Mouse (Mus musculus) thymus, postnatal 25 days (tissue): ENCODE results near the gene Cdcp2.
"Not testable (repeated sequence)": the region's sequence is repeated elsewhere in the genome, so short reads cannot be mapped to it uniquely, and the experiment has no call there.

Experiments
- DNase-seq: peaks from one replicate; pipeline ENCODE4 v3.0.0; 2022

Gene Cdcp2

DNA sequence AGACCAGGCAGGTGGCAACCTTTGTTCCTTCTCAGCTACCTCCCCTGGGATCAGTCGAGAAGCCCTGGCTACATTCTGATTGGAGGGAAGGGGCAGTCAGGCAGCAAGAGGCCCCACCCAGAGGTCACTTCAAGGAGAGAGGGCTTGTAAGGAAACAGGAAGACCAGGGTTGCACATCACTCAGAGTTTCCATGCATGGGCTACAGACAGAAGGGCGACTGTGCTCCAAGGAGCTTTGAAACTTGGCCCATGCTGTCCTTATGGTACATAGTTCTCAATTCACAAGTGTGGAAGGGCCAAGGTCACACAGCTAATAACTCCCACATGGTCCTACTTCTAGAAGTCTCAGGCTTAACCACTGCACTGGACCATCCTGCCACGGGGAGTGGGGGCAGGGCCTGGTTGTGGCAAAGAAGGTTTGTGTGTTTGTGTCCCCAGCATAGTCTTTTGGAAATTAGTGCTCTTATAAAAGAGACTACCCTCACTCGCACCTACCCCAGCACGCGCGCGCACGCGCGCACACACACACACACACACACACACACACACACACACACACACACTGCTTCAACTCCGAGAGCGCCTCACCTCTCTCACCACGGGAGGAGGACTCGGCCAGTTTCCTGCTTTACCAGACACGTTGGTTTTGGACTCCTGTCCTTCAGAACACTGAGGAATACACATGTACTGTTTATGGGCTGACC is 2.1 kb upstream of the Cdcp2 start:
- no peak for DNase-seq

DNA sequence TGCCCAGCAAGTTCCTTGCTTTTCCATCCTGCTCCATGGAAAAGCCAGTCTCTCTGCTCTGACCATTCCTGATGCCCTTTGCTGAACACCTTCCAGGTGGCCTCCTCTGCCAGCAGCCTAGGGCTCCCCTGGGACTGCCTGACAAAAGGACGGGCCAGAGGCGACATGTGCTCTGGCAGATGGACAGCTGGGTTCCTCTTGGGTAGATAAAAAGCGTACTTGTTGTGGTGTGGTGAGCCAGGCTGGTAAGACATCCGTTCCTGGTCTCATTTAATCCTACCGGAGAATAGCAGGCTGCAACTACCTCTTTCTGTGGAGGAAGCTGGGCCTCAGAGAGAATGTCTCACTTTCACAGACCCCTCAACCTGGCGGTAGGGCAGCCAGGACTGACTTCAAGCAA is 648 bp upstream of the Cdcp2 start:
- no peak for DNase-seq

DNA sequence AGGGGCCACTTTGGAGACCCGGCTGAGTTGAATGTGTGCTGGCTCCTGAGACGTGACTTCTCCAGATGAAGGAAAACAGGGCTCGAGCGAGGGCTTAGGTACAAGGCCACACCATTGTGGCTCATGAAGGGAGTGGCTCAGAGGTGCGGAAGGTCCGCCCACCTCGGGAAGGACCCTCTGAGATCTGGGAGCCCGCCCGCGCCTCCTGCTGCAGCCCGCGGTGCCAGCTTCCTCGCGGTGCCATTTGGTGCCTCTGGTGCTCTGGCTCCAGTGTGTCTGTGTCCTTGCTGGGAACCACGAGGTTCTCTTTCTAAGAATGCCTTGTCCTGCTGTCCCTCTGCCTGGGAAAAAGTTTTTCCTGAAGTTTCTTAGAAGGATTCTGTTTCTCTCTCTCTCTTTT is 1.2 kb downstream of the Cdcp2 start:
- DNase-seq: no peak

DNA sequence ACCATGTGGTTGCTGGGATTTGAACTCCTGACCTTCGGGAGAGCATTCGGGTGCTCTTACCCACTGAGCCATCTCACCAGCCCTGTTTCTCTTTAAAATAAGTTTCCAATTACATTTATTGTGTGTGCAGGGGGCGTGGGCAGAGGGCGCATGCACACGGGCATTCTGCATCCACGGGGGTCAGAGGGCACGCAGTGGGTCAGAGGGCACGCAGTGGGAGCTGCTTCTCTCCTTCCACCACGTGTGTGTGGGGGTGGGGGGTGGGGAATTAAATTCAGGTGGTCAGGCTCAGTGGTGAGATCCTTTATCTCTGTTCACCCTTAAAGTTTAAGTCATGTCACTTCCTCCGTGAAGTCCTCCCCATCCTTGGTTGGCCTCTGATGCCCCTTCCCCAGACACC is 1.7 kb downstream of the Cdcp2 start:
- DNase-seq: no peak

DNA sequence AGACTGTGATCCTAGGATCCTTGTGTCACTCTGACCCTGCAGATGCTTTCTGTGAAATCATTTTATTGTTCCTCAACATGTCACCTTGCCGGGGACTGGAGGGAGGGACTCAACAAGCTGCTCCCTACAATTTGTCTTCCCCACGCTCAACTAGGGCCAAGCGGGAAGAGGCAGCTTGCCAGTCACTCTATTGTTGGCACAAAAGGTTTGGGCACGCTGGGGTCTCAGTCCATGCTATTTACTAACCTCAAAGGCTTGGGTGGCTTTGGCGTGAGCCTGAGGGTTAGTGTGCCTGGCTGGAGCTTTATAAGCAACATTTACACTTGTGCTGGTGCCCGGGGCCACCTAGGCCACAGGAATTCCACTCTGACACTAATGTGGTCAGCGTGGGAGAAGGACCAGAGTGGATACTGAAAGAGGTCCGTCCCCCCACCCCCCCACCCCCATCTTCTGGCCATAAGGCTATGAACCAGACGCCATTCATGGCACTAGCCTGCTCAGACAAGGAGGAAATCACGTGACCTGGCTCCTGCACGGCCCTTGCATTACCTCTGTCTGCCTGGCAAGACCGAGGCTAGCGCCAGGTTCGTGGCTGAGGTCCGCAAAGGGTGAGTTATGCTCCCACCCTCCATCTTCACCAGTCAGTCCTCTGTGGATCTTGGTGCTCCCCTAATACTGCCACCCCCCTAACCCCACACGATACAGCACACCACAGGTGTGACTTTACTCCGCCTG is 2.3 kb downstream of the Cdcp2 start:
- DNase-seq: no peak

DNA sequence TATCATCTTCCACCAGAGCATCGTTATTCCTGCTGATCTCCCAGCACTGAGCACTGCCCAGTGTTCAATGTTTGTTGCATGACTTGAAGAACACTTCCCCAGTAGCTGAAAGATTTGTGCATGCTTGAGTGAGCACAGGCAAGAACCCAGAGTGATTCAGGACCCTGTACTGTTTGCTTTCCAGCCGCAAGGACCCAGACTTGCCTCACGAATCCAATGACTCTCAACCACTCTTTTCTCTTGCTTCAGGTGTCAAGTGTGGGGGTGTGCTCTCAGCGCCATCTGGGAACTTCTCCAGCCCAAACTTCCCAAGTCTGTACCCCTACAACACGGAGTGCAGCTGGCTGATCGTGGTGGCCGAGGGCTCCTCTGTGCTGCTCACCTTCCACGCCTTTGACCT is 5.5 kb downstream of the Cdcp2 start:
- DNase-seq: no peak

DNA sequence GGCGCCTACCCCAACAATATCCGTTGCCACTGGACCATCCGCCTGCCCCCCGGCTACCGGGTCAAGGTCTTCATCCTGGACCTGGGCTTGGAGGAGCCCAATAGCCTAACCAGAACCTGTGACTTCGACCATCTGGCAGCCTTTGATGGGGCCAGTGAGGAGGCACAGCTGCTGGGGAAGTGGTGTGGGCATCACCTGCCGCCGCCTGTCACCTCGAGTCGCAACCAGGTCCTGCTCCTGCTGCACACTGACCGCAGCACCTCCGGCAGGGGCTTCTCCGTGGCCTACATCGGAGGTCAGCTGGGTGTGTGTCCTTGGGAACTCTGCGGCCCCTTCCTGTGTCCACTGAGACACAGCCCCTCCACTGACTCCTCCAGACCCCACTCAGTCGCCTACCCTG is 10.1 kb downstream of the Cdcp2 start:
- DNase-seq: no peak

DNA sequence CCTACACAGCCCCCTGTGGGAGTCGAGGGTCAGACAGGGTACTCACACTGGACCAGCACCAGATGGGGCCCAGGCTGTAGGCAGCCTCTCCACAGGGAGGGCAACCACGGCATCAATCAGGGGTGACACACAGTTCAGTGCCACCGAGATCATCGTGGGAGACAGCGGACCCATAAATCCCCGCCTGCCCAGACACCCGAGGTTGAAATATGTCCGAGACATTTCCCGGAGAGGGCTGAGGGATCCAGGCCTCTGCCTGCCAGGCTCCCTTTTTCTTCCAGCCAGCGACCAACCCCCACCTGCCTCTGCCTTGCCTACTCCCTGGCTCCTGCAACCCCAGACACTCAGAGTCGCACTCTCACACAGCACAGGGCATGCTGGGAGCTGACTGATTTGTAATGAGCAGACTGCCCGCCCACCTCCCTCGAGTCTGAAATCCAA is 11.6 kb downstream of the Cdcp2 start:
- no peak for DNase-seq

DNA sequence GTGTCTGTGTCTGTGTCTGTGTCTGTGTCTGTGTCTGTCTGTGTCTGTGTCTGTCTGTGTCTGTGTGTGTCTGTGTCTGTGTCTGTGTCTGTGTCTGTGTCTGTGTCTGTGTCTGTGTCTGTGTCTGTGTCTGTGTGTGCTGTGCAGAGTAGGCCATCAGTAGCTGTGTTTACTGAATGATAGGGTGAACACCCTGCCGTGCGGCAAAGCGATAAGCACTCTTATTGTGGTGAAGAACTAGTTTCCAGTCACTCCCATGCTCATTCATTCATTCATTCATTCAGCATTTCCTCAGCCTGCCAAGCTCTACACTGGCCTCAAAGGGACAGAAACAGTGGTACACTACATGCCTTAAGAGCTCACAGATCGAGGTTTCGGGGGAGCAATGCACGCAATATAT is 12.5 kb downstream of the Cdcp2 start:
- DNase-seq: not testable (repeated sequence)

DNA sequence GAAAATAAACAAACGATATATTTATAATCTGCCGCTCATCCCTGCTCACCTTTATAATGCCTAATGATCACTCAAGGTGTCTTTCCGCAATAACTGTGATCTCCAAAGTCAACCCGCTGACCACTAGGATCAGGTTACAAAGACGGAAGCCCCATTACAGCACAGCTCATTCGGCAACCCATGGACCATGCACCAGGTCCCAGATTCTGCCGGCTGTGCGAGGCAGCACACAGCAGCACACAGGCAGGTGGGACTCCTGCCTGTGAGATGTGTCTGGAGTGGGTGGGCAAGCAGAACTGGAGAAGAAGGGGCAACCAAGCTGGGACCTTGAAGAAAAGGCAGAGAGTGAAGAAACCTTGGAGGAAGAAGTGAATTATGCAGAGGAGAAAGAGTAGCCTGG is 17.6 kb downstream of the Cdcp2 start:
- DNase-seq: no peak

DNA sequence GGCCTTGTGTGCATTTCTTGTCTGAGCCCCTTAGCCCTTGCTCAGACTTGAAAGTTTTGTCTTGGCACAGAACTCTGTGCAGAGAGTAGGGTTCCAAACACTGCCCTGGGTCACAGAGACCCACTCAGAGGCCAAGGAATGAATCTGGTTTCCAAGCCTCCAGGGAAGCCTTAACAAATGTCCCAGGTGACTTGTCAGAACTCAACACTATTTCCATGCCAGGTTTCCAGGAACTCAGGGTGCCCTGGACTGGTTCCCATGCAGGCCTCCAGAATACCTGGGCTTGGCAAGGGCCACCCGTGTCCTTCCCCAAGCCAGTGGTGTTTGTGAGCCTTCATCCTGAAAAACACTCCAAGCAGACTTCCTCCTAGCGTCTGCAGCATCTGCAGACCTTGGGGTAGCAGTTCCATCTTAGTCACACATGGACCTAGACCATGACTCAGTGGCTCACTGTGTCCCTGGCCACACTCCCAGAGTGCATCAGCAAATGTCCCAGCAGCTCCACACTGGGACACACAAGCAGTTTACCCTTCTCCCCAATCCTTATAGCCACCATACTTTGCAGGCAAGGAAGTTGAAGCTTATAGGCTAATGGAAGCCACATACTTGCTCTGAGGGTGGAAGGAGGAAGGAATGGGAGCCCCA is 21.2 kb downstream of the Cdcp2 start:
- DNase-seq: no peak

DNA sequence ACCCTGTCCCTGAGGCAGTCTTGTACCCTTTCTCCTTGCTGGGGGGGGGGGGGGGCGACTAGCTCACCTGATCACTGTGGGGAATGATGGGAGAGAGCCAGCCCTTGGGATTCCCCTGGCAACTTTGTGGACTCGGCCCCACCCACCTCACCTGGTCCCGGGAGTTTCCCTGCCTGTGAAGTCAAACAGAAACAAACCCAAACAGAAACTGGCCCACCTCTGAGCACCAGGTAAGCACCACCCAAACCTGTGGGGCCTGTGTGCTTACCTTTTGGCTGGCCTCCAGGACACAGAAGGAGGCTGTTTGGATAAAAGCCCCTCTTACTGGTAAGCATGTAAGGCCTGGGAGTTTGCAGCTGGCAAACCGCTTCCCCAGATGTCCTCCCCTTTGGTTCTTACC is 22.4 kb downstream of the Cdcp2 start:
- no peak for DNase-seq

DNA sequence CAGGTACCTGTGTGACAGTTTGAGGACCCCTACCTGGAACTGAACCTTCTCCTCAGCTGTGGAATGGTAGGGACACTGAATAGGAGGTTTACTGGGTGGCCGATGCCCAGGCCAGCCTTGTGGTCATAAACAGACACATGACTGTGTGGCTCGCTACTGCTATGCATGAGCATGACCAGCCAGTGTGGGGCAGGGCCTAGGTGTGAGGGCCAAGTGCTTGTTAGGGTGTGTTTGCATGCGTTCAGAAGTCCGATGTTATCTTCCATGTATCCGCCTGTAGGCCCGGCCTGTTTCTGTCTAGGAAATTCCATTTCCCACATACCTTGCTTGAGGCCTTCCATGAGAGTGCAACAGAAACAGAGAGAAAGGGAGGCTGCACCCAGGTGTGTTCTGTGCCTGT is 24.0 kb downstream of the Cdcp2 start:
- DNase-seq: no peak

DNA sequence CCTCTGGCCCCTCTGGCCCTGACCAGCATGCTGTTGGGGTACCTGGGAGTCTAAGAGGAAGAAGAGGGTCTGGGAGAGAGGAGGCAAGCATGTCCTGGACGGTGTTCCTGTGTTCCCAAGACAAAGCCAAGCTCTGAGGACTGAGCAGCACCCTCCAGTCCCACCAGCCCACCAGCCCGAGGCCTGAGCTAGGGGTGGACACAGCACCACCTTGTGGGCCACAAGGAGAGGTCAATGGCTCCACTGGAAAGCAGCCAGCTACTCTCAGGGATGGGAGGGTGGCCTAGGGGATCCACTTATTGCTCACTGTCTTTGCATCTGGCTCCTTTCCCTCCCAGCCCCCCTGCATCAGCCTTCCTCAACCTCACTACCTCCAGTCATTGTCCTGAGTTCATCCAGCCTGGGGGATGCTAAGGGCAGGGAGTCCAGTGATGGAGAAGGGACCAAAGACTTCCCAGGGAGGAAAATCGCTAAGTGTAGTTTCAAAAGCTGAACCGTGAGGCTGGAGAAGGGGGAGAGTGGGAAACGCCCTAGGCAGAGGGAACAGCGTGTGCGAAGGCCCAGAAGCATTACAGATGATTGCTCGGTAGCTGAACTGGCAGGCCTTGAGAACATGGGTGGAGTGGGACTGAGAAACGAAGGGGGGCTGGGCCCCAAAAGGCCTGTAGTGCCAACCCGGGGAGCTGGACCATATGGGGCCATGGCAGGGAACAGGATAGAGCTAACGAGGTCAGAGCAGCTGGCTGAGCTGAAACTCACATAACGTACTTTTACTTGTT is 24.7 kb downstream of the Cdcp2 start:
- no peak for DNase-seq

DNA sequence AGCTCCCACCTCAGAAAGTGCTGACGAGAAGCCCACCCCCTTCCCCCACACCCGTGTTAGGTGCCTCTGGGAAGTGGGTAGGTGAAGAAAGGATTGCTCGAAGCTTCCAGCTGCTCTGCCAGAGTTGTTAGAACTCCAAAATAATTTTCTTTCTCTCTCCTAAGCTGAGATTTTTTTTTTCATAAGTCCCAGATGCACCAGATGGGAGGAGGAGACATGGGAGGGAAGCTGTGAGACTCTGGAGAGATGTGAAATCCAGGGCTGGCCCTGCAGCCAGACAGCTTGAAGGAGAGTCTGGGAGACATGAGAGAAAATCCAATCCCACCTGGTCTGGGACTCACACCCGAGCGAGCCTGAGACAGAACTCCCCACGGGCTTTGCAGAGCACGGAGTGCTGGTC is 27.7 kb downstream of the Cdcp2 start:
- DNase-seq: no peak

DNA sequence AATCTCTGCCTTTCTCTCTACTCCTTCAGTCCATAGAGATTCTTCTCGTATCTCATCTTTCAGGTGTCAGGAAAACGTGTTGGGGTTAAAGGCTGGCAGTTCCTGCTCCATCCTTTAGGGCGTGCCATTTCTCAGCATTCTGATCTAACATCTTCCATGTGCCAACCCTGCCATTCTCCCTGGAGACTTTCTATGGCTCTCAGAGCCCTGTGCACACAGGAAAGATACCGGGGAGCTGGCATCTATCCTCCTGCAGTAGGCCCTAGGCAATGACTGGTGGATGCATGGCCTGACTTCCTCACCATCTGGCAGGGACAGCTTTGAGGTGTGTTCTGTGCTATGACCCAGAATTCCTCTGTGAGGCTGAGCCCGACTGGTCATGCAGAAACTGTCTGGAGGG is 28.4 kb downstream of the Cdcp2 start:
- no peak for DNase-seq

DNA sequence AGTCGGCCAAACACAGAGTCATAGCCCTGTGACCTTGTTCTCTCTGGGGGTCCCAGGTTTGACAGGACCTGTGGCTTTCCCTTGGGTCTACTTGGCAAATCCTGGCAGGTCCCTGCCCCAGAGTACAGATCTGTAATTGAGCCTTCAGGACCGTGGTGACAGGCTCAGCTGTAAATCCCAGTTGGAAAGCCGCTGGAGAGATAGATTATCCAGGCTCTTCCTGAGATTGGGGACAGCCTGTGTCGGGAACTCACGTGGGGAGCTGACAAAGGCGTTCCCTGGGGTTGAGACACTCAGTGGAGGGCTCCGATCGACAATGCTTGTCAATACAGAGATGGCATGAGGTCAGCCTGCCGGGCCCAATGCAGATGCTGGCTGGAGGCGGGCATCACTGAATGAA is 29.7 kb downstream of the Cdcp2 start:
- no peak for DNase-seq

DNA sequence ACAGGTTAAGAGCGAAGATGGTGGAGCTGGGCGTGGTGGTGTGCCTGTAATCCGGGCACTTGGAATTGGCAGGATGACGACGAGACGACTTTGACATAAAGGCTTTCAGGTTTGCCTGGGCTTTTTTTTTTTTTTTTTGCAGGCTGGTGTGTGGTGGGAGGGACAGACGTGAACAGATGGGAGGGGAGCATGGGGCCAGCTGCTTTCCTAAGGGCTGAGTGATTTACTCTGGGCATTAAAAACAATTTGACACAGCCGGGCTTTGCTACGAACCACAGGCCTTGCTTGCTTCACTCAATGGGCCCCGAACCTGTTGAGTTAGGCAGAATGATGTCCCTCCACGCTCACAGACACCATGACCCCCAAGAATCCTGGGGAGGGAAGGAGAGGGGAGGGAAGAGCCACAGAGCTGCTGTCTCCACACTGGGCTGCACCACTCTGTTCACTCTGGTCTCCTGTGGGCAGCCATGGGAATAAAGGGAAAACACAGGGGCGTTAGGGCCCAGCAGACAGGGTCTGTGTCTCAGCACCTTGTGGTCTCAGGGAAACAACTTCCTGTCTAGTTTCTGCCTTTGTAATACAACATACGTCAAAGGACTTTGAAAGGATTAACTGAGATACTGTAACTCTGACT is 30.3 kb downstream of the Cdcp2 start:
- no peak for DNase-seq

DNA sequence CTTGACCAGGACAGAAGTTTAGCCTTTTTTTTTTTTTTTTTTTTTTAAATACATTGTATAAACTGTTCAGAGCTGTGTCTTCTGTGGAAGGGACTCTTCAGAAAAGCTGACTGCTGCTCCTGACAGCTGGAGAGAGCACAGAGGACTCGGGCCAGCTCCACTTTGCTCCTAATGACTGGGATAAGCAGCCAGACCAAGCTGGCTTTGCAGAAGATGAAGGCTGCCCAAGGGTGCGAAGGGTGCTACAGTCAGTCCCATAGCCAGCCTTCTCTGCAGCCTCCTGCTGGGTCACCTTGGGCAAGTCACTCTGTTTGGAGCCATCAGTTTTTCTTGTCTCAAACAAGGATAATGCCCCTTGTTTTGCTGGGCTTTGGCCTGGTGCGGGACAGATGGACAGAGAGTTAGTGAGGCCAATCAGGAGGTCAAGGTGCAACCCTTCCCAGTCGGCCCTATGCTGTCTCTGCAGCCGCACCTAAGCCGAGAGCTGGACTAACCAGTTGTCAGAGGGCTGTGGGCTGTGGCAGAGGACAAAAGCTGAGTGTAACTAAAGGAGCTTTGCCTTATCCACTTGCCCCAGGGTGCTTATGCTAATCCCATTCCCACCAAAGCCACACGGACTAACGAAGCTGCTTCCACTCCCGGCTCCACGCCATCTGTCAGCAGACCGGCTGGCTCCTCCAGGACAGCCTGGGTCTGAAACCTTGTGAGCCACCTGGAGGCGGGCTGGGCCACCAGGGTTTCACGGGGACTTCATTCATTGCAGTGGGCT is 31.4 kb downstream of the Cdcp2 start:
- no peak for DNase-seq

DNA sequence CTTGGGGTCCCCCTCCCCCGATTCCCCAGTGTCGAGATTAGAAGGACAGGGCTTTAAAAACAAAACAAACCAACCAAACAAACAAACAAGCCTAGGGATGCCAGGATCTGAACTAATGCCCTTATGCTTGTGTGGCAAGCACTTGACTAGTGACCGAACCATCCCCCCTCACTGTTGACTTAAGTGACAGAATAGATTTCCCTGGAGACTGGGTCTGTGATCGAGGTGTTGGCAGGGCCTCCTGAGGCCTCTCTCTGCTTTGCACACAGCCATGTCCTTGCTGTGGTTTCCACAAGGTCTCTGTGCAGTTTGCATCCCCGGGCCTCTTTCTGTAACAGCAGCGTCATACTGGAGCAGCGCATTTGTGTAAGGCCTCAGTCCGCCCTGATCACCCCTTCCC is 32.7 kb downstream of the Cdcp2 start:
- no peak for DNase-seq

DNA sequence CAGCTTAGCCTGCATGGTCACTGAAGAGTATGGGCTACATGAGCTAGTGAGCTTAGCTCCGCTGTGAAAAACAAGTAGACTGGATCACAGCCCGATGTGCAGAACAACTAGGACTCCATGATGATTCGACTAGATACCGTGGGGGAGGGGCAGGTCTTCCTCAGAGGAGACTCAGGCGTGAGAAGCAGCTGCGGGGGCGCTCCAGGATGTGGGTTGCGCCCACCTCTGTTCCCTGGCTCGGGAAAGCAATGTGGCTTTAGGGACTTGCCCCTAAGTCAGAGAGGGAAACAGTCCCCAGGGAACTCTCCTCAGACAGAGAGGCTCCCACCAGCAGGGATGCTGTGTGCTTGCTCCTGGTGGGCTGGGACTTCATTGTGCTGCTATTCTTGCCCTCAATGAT is 33.8 kb downstream of the Cdcp2 start:
- peak; percentile 50 for DNase-seq

DNA sequence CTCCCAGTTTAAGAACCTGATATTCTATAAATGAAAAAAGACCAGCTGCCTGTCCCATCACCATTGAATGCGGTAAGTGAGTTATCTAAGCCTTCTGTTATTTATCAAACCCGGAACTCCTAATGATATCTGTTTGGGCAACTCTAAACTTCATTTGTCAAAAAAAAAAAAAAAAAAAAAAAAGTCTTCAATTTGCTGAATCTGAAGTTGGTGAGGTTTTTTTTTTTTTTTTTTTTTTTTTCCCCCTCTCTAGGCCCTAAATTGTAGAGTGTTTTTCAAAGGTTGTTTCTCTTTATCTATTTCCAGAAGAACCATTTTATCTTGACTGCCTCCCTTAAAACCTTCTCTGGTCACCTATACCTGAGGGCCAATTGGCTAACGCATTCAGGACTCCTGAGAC is 38.2 kb downstream of the Cdcp2 start:
- DNase-seq: no peak
